Mouse (Mus musculus) heart, postnatal 0 days (tissue): ENCODE data around the gene Ak7. TPM values are rescaled to one million over a fixed set of nuclear protein-coding genes. Genes with fewer than 3 reads are reported as not detected.
A peak's percentile ranks its signal among the peaks of the same experiment; 100 is the strongest.

Experiments used
- ATAC-seq: fragments of 200-750 bp; cut with Nextera tagmentation; 2 replicates; pipeline ENCODE4 v1.8.0; 2017; ENCODE audit warnings: low read depth, moderate number of reproducible peaks, moderate library complexity; ENCODE audit not compliant: insufficient read depth
- DNase-seq: peaks from one replicate; pipeline ENCODE4 v3.0.0-alpha.2; 2016; ENCODE audit warnings: low spot score
- H3K27ac ChIP-seq: fragments of 300-500 bp; sonication (generic); 2 replicates; pipeline ENCODE4 v1.5.1; 2014; ENCODE audit warnings: low read depth, mild to moderate bottlenecking
- H3K27me3 ChIP-seq: fragments of 300-500 bp; sonication (generic); 2 replicates; pipeline ENCODE4 v1.6.1; 2014; ENCODE audit warnings: low read length, mixed read lengths; ENCODE audit not compliant: control insufficient read depth, insufficient read depth
- H3K36me3 ChIP-seq: fragments of 300-500 bp; sonication (generic); replicated peaks from 2 replicates; pipeline ENCODE4 v1.6.1; 2014; ENCODE audit warnings: low read length, mixed read lengths; ENCODE audit not compliant: control insufficient read depth, insufficient read depth
- H3K4me1 ChIP-seq: fragments of 300-500 bp; sonication (generic); 2 replicates; pipeline ENCODE4 v1.6.1; 2014; ENCODE audit warnings: antibody characterized with exemption; ENCODE audit not compliant: control insufficient read depth, insufficient read depth
- H3K4me2 ChIP-seq: fragments of 300-500 bp; sonication (generic); 2 replicates; pipeline ENCODE4 v1.6.1; 2014; ENCODE audit warnings: low read depth, mild to moderate bottlenecking, low read length, moderate library complexity
- H3K4me3 ChIP-seq: fragments of 300-500 bp; sonication (generic); 2 replicates; pipeline ENCODE4 v1.5.1; 2014; ENCODE audit warnings: low read depth, low read length
- H3K9ac ChIP-seq: fragments of 300-500 bp; sonication (generic); replicated peaks from 2 replicates; pipeline ENCODE4 v1.6.1; 2014; ENCODE audit warnings: low read depth, low read length, mixed read lengths
- H3K9me3 ChIP-seq: fragments of 300-500 bp; sonication (generic); replicated peaks from 2 replicates; pipeline ENCODE4 v1.6.1; 2016; ENCODE audit warnings: low read length; ENCODE audit not compliant: control insufficient read depth
- CTCF ChIP-seq: IDR thresholded peaks from 2 replicates; pipeline ENCODE4 v1.5.1; 2016; ENCODE audit warnings: antibody characterized with exemption, control low read depth, low read depth
- EP300 ChIP-seq: IDR thresholded peaks from 2 replicates; pipeline ENCODE4 v1.6.1; 2016; ENCODE audit warnings: antibody characterized with exemption, low read depth
- WGBS: fragments of 180-500 bp; shearing (Covaris S2); extraction: QIAGEN DNeasy Blood & Tissue Kit; methylation state at CpG from one replicate; pipeline ENCODE4 v1.1.7; 2014; 5-methylcytosine and 5-hydroxymethylcytosine counted together
- polyA plus RNA-seq: library from polyadenylated mRNA; unstranded; fragments of >200 nt; fragmentation: Nextera tagmentation; extraction: Ambion mirVana; gene quantifications from 2 replicates; pipeline ENCODE4 v1.2.1, GENCODE M21; 2015
- total RNA-seq: library from RNA; depleted of rRNA; stranded (reverse); fragments of >200 nt; gene quantifications from 2 replicates; pipeline ENCODE4 v1.2.3, GENCODE M21; 2014; ENCODE audit warnings: low replicate concordance

Ak7 gene
- total and polyA plus RNA-seq, 2 experiments from 2014 or later, result 0.14 TPM; not detected in 1

DNA sequence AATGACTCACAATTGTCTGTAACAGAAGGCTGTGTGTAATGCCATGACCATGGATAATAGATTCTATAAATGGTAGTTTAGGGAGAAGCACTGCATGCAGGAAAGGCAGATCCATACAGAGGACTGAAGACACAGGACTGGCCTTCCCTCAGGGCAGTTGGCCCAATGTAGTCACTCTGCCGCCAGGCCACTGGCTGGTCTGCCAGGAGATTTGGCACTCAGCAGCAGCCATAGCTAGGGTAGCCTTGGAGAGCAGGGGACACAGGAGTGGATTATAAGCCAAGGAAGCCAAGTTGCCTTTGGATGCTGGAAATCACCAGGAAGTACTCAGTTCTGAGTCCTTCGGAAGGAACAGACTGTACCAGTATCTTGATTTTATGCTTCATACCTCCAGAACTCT lies 11.8 kb upstream of the Ak7 start:
- H3K36me3 ChIP-seq, result peaks cover 8% of the 10 kb centered on the region
- no peak overlapping the region for H3K4me3 ChIP-seq
- H3K9me3 ChIP-seq, result no peaks in the 10 kb centered on the region
- 95% methylated on average over 2 of the region's 2 CpGs for WGBS
- no peak overlapping the region for H3K27ac ChIP-seq
- no peak overlapping the region for H3K4me2 ChIP-seq
- DNase-seq (no peak), ATAC-seq (no peak)
- no peaks in the 10 kb centered on the region for H3K27me3 ChIP-seq
- H3K4me1 ChIP-seq, result no peaks in the 10 kb centered on the region
- TF ChIP-seq EP300 (no peak), CTCF (no peak)
- H3K9ac ChIP-seq, result no peak overlapping the region

DNA sequence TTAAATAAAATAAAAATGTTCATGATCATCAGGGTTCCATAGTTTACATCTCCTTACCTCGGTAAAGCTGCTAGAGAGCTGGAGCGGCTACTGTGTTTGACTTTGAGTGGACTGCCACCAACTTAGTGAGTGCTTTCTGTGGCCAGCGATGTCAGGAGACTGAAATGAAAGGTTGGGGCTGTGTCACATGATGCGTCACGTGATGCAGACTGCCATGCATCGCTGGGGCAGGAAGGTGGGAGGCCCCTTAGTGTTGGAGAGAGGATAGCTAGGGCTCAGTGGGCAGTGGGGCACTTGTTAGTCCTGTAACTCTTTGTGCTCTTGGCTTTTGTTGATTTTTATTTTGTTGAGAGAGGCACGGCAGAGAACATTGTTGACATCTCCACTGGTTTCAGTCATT lies 9.9 kb upstream of the Ak7 start:
- Histone ChIP-seq H3K27me3 (no peaks in the 10 kb centered on the region), H3K36me3 (peaks cover 9% of the 10 kb centered on the region), H3K4me1 (no peaks in the 10 kb centered on the region), H3K27ac (no peak overlapping the region), H3K9me3 (no peaks in the 10 kb centered on the region), H3K4me3 (no peak overlapping the region), H3K4me2 (no peak overlapping the region), H3K9ac (no peak overlapping the region)
- ATAC-seq (no peak), DNase-seq (no peak)
- TF ChIP-seq EP300 (no peak), CTCF (no peak)
- 78% methylated on average over 7 of the region's 7 CpGs for WGBS

DNA sequence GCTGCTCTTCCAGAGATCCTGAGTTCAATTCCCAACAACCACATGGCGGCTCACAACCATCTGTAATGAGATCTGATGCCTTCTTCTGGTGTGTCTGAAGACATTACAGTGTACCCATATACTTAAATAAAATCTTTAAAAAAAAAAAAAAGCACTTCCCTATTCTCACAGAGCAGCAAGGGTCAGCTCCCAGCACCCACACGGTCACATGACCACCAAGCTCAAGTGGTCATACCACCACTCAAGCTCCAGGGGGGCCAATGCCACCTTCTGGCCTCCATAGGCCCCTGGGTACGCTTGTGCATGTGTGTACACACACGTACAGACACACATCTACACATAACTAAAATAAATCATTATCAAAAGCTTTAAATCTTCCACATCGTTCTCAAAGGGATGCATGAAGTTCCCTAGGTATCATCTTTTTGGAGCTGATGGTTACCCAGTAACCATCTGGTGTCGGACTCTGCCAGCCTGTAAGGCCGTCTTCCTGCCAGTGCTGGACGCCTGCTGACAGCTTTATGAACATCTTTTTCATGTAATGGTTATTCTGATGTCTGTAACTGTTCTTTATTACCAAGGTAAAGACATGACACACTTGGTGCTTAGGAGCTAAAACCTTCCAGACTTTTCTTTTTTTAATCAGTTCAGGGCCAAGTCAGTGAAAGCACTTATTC lies 8.5 kb upstream of the Ak7 start:
- TF ChIP-seq EP300 (no peak), CTCF (no peak)
- no peak overlapping the region for H3K4me2 ChIP-seq
- peaks cover 15% of the 10 kb centered on the region for H3K36me3 ChIP-seq
- H3K4me1 ChIP-seq, result no peaks in the 10 kb centered on the region
- no peaks in the 10 kb centered on the region for H3K9me3 ChIP-seq
- WGBS, result 92% methylated on average over 8 of the region's 8 CpGs
- DNase-seq, result no peak
- H3K27me3 ChIP-seq, result no peaks in the 10 kb centered on the region
- no peak overlapping the region for H3K9ac ChIP-seq
- H3K27ac ChIP-seq, result no peak overlapping the region
- H3K4me3 ChIP-seq, result no peak overlapping the region
- no peak for ATAC-seq

DNA sequence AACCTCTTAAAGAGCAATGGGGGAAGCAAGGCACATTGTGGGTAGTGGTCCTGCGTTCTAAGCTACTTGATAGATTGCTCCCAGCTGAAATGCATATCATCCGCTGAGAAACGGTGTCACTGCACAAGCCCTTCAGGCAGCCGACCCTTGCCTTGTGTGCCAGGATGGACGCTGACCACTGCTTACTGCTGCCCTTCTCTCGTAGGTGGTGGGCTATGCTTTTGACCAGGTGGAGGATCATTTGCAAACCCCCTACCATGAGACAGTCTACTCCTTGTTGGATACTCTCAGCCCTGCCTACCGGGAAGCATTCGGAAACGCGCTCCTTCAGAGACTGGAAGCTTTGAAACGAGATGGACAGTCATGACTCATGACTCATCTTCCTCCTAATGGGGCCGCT lies 5.3 kb upstream of the Ak7 start:
- Histone ChIP-seq H3K27ac (no peak overlapping the region), H3K4me1 (0 out of 2 replicates have a peak, but pooled peaks cover 3% of the 10 kb centered on the region), H3K4me3 (no peak overlapping the region), H3K4me2 (no peak overlapping the region), H3K27me3 (no peaks in the 10 kb centered on the region), H3K9ac (no peak overlapping the region), H3K9me3 (no peaks in the 10 kb centered on the region), H3K36me3 (peaks cover 13% of the 10 kb centered on the region)
- TF ChIP-seq EP300 (no peak), CTCF (no peak)
- no peak for ATAC-seq
- DNase-seq, result no peak
- WGBS, result 88% methylated on average over 12 of the region's 12 CpGs

DNA sequence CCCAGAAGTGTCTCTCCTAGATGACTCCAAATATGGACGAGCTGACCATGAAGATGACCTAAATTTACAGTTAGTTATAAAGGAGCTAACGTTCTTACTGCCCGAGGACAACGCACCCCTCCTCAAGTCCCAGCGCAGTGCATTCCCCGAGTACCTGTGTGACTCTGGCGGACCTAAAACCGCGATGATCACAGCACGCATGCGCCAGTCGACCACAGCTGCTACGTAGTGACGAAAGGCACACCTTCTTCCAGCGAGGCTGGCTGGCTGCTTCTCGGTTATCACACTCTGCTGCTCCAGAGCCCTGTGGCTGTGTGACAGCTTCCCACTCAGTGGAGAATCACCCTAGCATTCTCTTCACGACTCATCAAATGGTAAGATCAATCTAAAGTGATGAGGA lies 12.8 kb downstream of the Ak7 start:
- no peak overlapping the region for H3K9ac ChIP-seq
- no peaks in the 10 kb centered on the region for H3K4me1 ChIP-seq
- no peak for TF ChIP-seq CTCF
- TF ChIP-seq EP300, result no peak
- H3K4me3 ChIP-seq, result no peak overlapping the region
- no peaks in the 10 kb centered on the region for H3K9me3 ChIP-seq
- no peak for DNase-seq
- ATAC-seq, result no peak
- no peak overlapping the region for H3K27ac ChIP-seq
- no peaks in the 10 kb centered on the region for H3K27me3 ChIP-seq
- peak overlapping the region; percentile 27 for H3K4me2 ChIP-seq
- 47% methylated on average over 17 of the region's 17 CpGs for WGBS
- H3K36me3 ChIP-seq, result no peaks in the 10 kb centered on the region

DNA sequence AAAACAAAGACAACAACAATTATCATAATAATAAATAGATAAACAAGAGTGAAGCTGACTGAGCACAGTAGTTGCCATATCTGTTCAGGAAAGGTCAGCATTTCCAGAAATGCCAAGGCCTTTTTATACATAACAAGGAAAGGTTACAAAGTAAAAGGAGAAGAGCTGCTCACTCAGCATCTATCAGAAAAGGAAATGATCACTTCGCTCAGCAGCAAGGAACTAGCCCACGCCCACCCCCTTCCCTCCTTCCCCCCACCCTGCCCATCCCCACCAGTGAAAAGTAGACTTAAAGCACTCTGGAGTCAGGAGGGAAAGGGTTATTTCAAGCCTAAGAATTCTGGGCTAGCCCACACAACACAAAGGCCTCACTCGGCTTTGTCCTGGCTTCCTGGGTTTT lies 14.4 kb downstream of the Ak7 start:
- Histone ChIP-seq H3K9me3 (no peaks in the 10 kb centered on the region), H3K4me1 (no peaks in the 10 kb centered on the region), H3K27ac (no peak overlapping the region), H3K27me3 (no peaks in the 10 kb centered on the region), H3K4me2 (no peak overlapping the region), H3K9ac (no peak overlapping the region), H3K4me3 (no peak overlapping the region), H3K36me3 (no peaks in the 10 kb centered on the region)
- DNase-seq (no peak), ATAC-seq (no peak)
- TF ChIP-seq EP300, result no peak
- TF ChIP-seq CTCF, result no peak
- WGBS, result 46% methylated on average over 3 of the region's 3 CpGs
